Mouse (Mus musculus) lung, embryonic 15.5 days (tissue): Measurements from ENCODE around the gene Galc. TPM values are rescaled to one million over a fixed set of nuclear protein-coding genes. Genes with fewer than 3 reads are reported as not detected.

Source experiments
- ATAC-seq: fragments of 200-750 bp; cut with Nextera tagmentation; 2 replicates; pipeline ENCODE4 v1.8.0; 2017; ENCODE audit warnings: moderate number of reproducible peaks, borderline replicate concordance; ENCODE audit not compliant: low FRiP score, low TSS enrichment; ENCODE audit errors: extremely low read depth
- H3K27ac ChIP-seq: fragments of 300-500 bp; sonication (generic); 2 replicates; pipeline ENCODE4 v1.5.1; 2015; ENCODE audit warnings: moderate library complexity, mild to moderate bottlenecking, inconsistent platforms
- H3K27me3 ChIP-seq: fragments of 300-500 bp; sonication (generic); 2 replicates; pipeline ENCODE4 v1.6.1; 2015; ENCODE audit warnings: inconsistent platforms
- H3K36me3 ChIP-seq: fragments of 300-500 bp; sonication (generic); 2 replicates; pipeline ENCODE4 v1.6.1; 2015; ENCODE audit warnings: inconsistent platforms
- H3K4me1 ChIP-seq: fragments of 300-500 bp; sonication (generic); 2 replicates; pipeline ENCODE4 v1.6.1; 2015; ENCODE audit warnings: inconsistent platforms
- H3K4me2 ChIP-seq: fragments of 300-500 bp; sonication (generic); 2 replicates; pipeline ENCODE4 v1.6.1; 2015; ENCODE audit warnings: inconsistent platforms, mild to moderate bottlenecking, moderate library complexity
- H3K4me3 ChIP-seq: fragments of 300-500 bp; sonication (generic); 2 replicates; pipeline ENCODE4 v1.5.1; 2015; ENCODE audit warnings: mild to moderate bottlenecking, inconsistent platforms
- H3K9ac ChIP-seq: fragments of 300-500 bp; sonication (generic); 2 replicates; pipeline ENCODE4 v1.6.1; 2015; ENCODE audit warnings: inconsistent platforms
- H3K9me3 ChIP-seq: fragments of 300-500 bp; sonication (generic); 2 replicates; pipeline ENCODE4 v1.6.1; 2016; ENCODE audit warnings: inconsistent platforms
- WGBS: fragments of 180-500 bp; shearing (Covaris S2); methylation state at CpG from one replicate; pipeline ENCODE4 v1.1.7; 2015; 5-methylcytosine and 5-hydroxymethylcytosine counted together
- polyA plus RNA-seq: library from polyadenylated mRNA; unstranded; fragments of >200 nt; fragmentation: Nextera tagmentation; extraction: Ambion mirVana; gene quantifications from 2 replicates; pipeline ENCODE4 v1.2.1, GENCODE M21; 2015

The Galc gene
- polyA plus RNA-seq, 1 experiment from 2014 or later, result 7.8 TPM

GRCm38 (mm10) chr12:98176632-98177031 is 82.6 kb downstream of the Galc start:
- H3K9ac ChIP-seq, result no peak overlapping the region
- H3K27me3 ChIP-seq, result no peaks in the 10 kb centered on the region
- no peaks in the 10 kb centered on the region for H3K4me1 ChIP-seq
- no peak overlapping the region for H3K27ac ChIP-seq
- H3K4me2 ChIP-seq, result no peak overlapping the region
- H3K9me3 ChIP-seq, result no peaks in the 10 kb centered on the region
- WGBS, result 89% methylated on average over 2 of the region's 2 CpGs
- no peak overlapping the region for H3K4me3 ChIP-seq
- no peak for ATAC-seq
- no peaks in the 10 kb centered on the region for H3K36me3 ChIP-seq

GRCm38 (mm10) chr12:98161901-98162300 is 97.4 kb downstream of the Galc start:
- no peak overlapping the region for H3K27ac ChIP-seq
- no peaks in the 10 kb centered on the region for H3K27me3 ChIP-seq
- H3K4me3 ChIP-seq, result no peak overlapping the region
- no peak for ATAC-seq
- no peaks in the 10 kb centered on the region for H3K9me3 ChIP-seq
- no peaks in the 10 kb centered on the region for H3K36me3 ChIP-seq
- no peak overlapping the region for H3K9ac ChIP-seq
- 85% methylated on average over 3 of the region's 3 CpGs for WGBS
- H3K4me2 ChIP-seq, result no peak overlapping the region
- no peaks in the 10 kb centered on the region for H3K4me1 ChIP-seq

- Histone ChIP-seq H3K4me1 (no peaks in the 10 kb centered on the region), H3K9me3 (no peaks in the 10 kb centered on the region), H3K9ac (no peak overlapping the region), H3K4me2 (no peak overlapping the region), H3K27me3 (no peaks in the 10 kb centered on the region), H3K27ac (no peak overlapping the region), H3K4me3 (no peak overlapping the region), H3K36me3 (no peaks in the 10 kb centered on the region)
- ATAC-seq, result no peak
- WGBS, result 81% methylated on average over 6 of the region's 6 CpGs
Observed at GRCm38 (mm10) chr12:98160867-98161266, 98.4 kb downstream of the Galc start.

Other genes starting within 250 kb of the Galc start
- 1.4 and 1.9 TPM in 2 replicates for gene Gpr65, start 9.2 kb upstream of the Galc start, polyA plus RNA-seq